Mouse (Mus musculus) heart, embryonic 11.5 days (tissue): ENCODE results near the gene Gm49384. TPM values are rescaled to one million over a fixed set of nuclear protein-coding genes. Genes with fewer than 3 reads are reported as not detected.
"Not testable (repeated sequence)": the region's sequence is repeated elsewhere in the genome, so short reads cannot be mapped to it uniquely, and the experiment has no call there.

Source experiments
- ATAC-seq: fragments of 200-750 bp; cut with Nextera tagmentation; replicated peaks from 2 replicates; pipeline ENCODE4 v1.8.0; 2017; ENCODE audit warnings: moderate library complexity; ENCODE audit not compliant: insufficient number of reproducible peaks, low FRiP score, low TSS enrichment
- H3K27ac ChIP-seq: fragments of 300-500 bp; sonication (generic); 2 replicates; pipeline ENCODE4 v1.5.1; 2014; ENCODE audit warnings: mild to moderate bottlenecking, low read depth, low read length
- H3K27me3 ChIP-seq: fragments of 300-500 bp; sonication (generic); 2 replicates; pipeline ENCODE4 v1.6.1; 2014; ENCODE audit warnings: mild to moderate bottlenecking, low read length, mixed read lengths; ENCODE audit not compliant: control insufficient read depth, insufficient read depth
- H3K36me3 ChIP-seq: fragments of 300-500 bp; sonication (generic); 2 replicates; pipeline ENCODE4 v1.6.1; 2014; ENCODE audit warnings: mild to moderate bottlenecking, low read length, moderate library complexity, mixed read lengths; ENCODE audit not compliant: control insufficient read depth, insufficient read depth
- H3K4me1 ChIP-seq: fragments of 300-500 bp; sonication (generic); 2 replicates; pipeline ENCODE4 v1.6.1; 2014; ENCODE audit warnings: low read length; ENCODE audit not compliant: control insufficient read depth, insufficient read depth
- H3K4me2 ChIP-seq: fragments of 300-500 bp; sonication (generic); 2 replicates; pipeline ENCODE4 v1.6.1; 2014; ENCODE audit warnings: mild to moderate bottlenecking, moderate library complexity
- H3K4me3 ChIP-seq: fragments of 300-500 bp; sonication (generic); 2 replicates; pipeline ENCODE4 v1.5.1; 2014; ENCODE audit warnings: low read depth, low read length
- H3K9ac ChIP-seq: fragments of 300-500 bp; sonication (generic); 2 replicates; pipeline ENCODE4 v1.6.1; 2014; ENCODE audit warnings: mild to moderate bottlenecking, low read depth, low read length, moderate library complexity
- H3K9me3 ChIP-seq: fragments of 300-500 bp; sonication (generic); replicated peaks from 2 replicates; pipeline ENCODE4 v1.6.1; 2016; ENCODE audit warnings: low read length; ENCODE audit not compliant: control insufficient read depth
- WGBS: fragments of 180-500 bp; shearing (Covaris S2); extraction: QIAGEN DNeasy Blood & Tissue Kit; methylation state at CpG from one replicate; pipeline ENCODE4 v1.1.7; 2014; ENCODE audit not compliant: insufficient replicate concordance; 5-methylcytosine and 5-hydroxymethylcytosine counted together
- polyA plus RNA-seq: library from polyadenylated mRNA; unstranded; fragments of >200 nt; fragmentation: Nextera tagmentation; extraction: Ambion mirVana; gene quantifications from 2 replicates; pipeline ENCODE4 v1.2.1, GENCODE M21; 2014

Gene Gm49384
- polyA plus RNA-seq, 1 experiment from 2014 or later: 22.2 TPM

- Histone ChIP-seq H3K9ac (peak overlapping the region; percentile 83), H3K36me3 (no peaks in the 10 kb centered on the region), H3K4me1 (peaks cover 4% of the 10 kb centered on the region; the same call in 1 of the 2 replicates), H3K9me3 (no peaks in the 10 kb centered on the region), H3K27ac (peak overlapping the region; percentile 79), H3K4me2 (peak overlapping the region; percentile 91), H3K27me3 (no peaks in the 10 kb centered on the region), H3K4me3 (peak overlapping the region; percentile 74)
- peak; percentile 27; the same call in 1 of the 2 replicates for ATAC-seq
- WGBS: 9% methylated on average over 18 of the region's 18 CpGs
These were observed 36.2 kb downstream of the Gm49384 start for GRCm38 (mm10) chr12:69167656-69168460.

- H3K9me3 ChIP-seq, H3K27ac ChIP-seq, H3K36me3 ChIP-seq, ATAC-seq, H3K4me1 ChIP-seq, H3K27me3 ChIP-seq, H3K4me2 ChIP-seq, H3K9ac ChIP-seq, H3K4me3 ChIP-seq: not testable (repeated sequence)
- WGBS: 61% methylated on average over 8 of the region's 8 CpGs
These were observed 37.0 kb downstream of the Gm49384 start for GRCm38 (mm10) chr12:69166861-69167581.

- WGBS: 47% methylated on average over 3 of the region's 3 CpGs
- no peak overlapping the region for H3K9ac ChIP-seq
These were observed 39.2 kb downstream of the Gm49384 start for GRCm38 (mm10) chr12:69164904-69165303.

GRCm38 (mm10) chr12:69163586-69163985 is 40.5 kb downstream of the Gm49384 start:
- not testable (repeated sequence) for H3K4me2 ChIP-seq, H3K9ac ChIP-seq, H3K27me3 ChIP-seq, H3K4me1 ChIP-seq, H3K27ac ChIP-seq, ATAC-seq, H3K36me3 ChIP-seq, H3K4me3 ChIP-seq, H3K9me3 ChIP-seq
- 88% methylated on average over 4 of the region's 4 CpGs for WGBS

More at GRCm38 (mm10) chr12:69164904-69165303, 39.2 kb downstream of the Gm49384 start:
- Histone ChIP-seq H3K27me3 (no peaks in the 10 kb centered on the region), H3K4me3 (no peak overlapping the region), H3K4me1 (peaks cover 3% of the 10 kb centered on the region; the same call in 1 of the 2 replicates), H3K9me3 (no peaks in the 10 kb centered on the region), H3K4me2 (no peak overlapping the region), H3K36me3 (no peaks in the 10 kb centered on the region), H3K27ac (no peak overlapping the region)
- no peak for ATAC-seq

GRCm38 (mm10) chr12:69160677-69161076 is 43.4 kb downstream of the Gm49384 start:
- not testable (repeated sequence) for ATAC-seq

GRCm38 (mm10) chr12:69159578-69159940 is 44.5 kb downstream of the Gm49384 start:
- H3K27me3 ChIP-seq: no peaks in the 10 kb centered on the region
- H3K4me3 ChIP-seq: peak overlapping the region; percentile 10; the same call in 1 of the 2 replicates
- no peak overlapping the region for H3K27ac ChIP-seq
- H3K36me3 ChIP-seq: peaks cover 18% of the 10 kb centered on the region
- peak overlapping the region; percentile 41 for H3K4me2 ChIP-seq
- no peak for ATAC-seq
- H3K9ac ChIP-seq: no peak overlapping the region
- H3K9me3 ChIP-seq: no peaks in the 10 kb centered on the region
- 0 out of 2 replicates have a peak, but pooled peaks cover 3% of the 10 kb centered on the region for H3K4me1 ChIP-seq
- 5% methylated on average over 9 of the region's 9 CpGs for WGBS

More at GRCm38 (mm10) chr12:69160677-69161076, 43.4 kb downstream of the Gm49384 start:
- not testable (repeated sequence) for H3K4me3 ChIP-seq, H3K27ac ChIP-seq, H3K9me3 ChIP-seq, H3K9ac ChIP-seq, H3K27me3 ChIP-seq, H3K4me1 ChIP-seq, H3K4me2 ChIP-seq
- peaks cover 18% of the 10 kb centered on the region for H3K36me3 ChIP-seq
- WGBS: 77% methylated on average over 2 of the region's 2 CpGs

- H3K9ac ChIP-seq: peak within 1 kb of the TSS; percentile 95
- peak; percentile 98 for ATAC-seq
- peak within 1 kb of the TSS; percentile 79 for H3K4me3 ChIP-seq
- not testable (repeated sequence) for H3K27me3 ChIP-seq, H3K9me3 ChIP-seq, H3K4me1 ChIP-seq
- peak within 1 kb of the TSS; percentile 74 for H3K4me2 ChIP-seq
- peaks cover 18% of the 10 kb centered on the region for H3K36me3 ChIP-seq
- H3K27ac ChIP-seq: peak within 1 kb of the TSS; percentile 91
- WGBS: under 1% methylated on average over 56 of the region's 68 CpGs
These were observed 45.1 kb downstream of the Gm49384 start, which contains the start of gene Rps29 for GRCm38 (mm10) chr12:69158765-69159577. Gene Rps29 (minus strand): TSS chr12:69159186.

- H3K36me3 ChIP-seq: peaks cover 18% of the 10 kb centered on the region
- H3K4me2 ChIP-seq: peak overlapping the region; percentile 74
- H3K4me1 ChIP-seq: 0 out of 2 replicates have a peak, but pooled peaks cover 3% of the 10 kb centered on the region
- no peaks in the 10 kb centered on the region for H3K9me3 ChIP-seq
- H3K9ac ChIP-seq: peak overlapping the region; percentile 95
- H3K27ac ChIP-seq: peak overlapping the region; percentile 91
- under 1% methylated on average over 19 of the region's 19 CpGs for WGBS
- peak overlapping the region; percentile 79 for H3K4me3 ChIP-seq
- ATAC-seq: peak; percentile 4; the same call in 1 of the 2 replicates
- no peaks in the 10 kb centered on the region for H3K27me3 ChIP-seq
These were observed 45.7 kb downstream of the Gm49384 start for GRCm38 (mm10) chr12:69158366-69158764.
